Mouse (Mus musculus) limb, embryonic 14.5 days (tissue): ENCODE results near the gene Borcs5. TPM values are rescaled to one million over a fixed set of nuclear protein-coding genes. Genes with fewer than 3 reads are reported as not detected.
A peak's percentile ranks its signal among the peaks of the same experiment; 100 is the strongest.

Source experiments
- ATAC-seq: fragments of 200-750 bp; cut with Nextera tagmentation; 2 replicates; pipeline ENCODE4 v1.8.0; 2017; ENCODE audit warnings: low read depth, moderate number of reproducible peaks, moderate TSS enrichment; ENCODE audit not compliant: low FRiP score
- DNase-seq: peaks from one replicate; pipeline ENCODE4 v3.0.0-alpha.2; 2015; ENCODE audit warnings: low spot score
- H3K27ac ChIP-seq: fragments of 300-500 bp; sonication (generic); replicated peaks from 2 replicates; pipeline ENCODE4 v1.5.1; 2014; ENCODE audit warnings: low read depth, mild to moderate bottlenecking, low read length, moderate library complexity, mixed read lengths
- H3K27me3 ChIP-seq: fragments of 300-500 bp; sonication (generic); 2 replicates; pipeline ENCODE4 v1.6.1; 2014; ENCODE audit warnings: low read length, mixed read lengths; ENCODE audit not compliant: control insufficient read depth, insufficient read depth
- H3K36me3 ChIP-seq: fragments of 300-500 bp; sonication (generic); 2 replicates; pipeline ENCODE4 v1.6.1; 2014; ENCODE audit warnings: mild to moderate bottlenecking, low read length, moderate library complexity, mixed read lengths; ENCODE audit not compliant: control insufficient read depth, insufficient read depth
- H3K4me1 ChIP-seq: fragments of 300-500 bp; sonication (generic); 2 replicates; pipeline ENCODE4 v1.6.1; 2014; ENCODE audit warnings: antibody characterized with exemption, low read length, mixed read lengths; ENCODE audit not compliant: control insufficient read depth, insufficient read depth
- H3K4me2 ChIP-seq: fragments of 300-500 bp; sonication (generic); replicated peaks from 2 replicates; pipeline ENCODE4 v1.6.1; 2014; ENCODE audit warnings: low read depth, mild to moderate bottlenecking, low read length, moderate library complexity; ENCODE audit not compliant: severe bottlenecking
- H3K4me3 ChIP-seq: fragments of 300-500 bp; sonication (generic); replicated peaks from 2 replicates; pipeline ENCODE4 v1.5.1; 2014; ENCODE audit warnings: low read length
- H3K9ac ChIP-seq: fragments of 300-500 bp; sonication (generic); 2 replicates; pipeline ENCODE4 v1.6.1; 2014; ENCODE audit warnings: mild to moderate bottlenecking, low read depth, low read length, moderate library complexity; ENCODE audit not compliant: severe bottlenecking
- H3K9me3 ChIP-seq: fragments of 300-500 bp; sonication (generic); 2 replicates; pipeline ENCODE4 v1.6.1; 2016; ENCODE audit warnings: low read length; ENCODE audit not compliant: control insufficient read depth
- POLR2A ChIP-seq: fragments of 200-500 bp; IDR thresholded peaks from 2 replicates; pipeline ENCODE4 v1.8.0; 2012; ENCODE audit warnings: inconsistent platforms, mild to moderate bottlenecking, moderate library complexity, borderline replicate concordance; ENCODE audit not compliant: insufficient read depth, insufficient read length; ENCODE audit errors: extremely low read depth
- whole genome bisulfite sequencing: fragments of 180-500 bp; shearing (Covaris S2); extraction: QIAGEN DNeasy Blood & Tissue Kit; methylation state at CpG from one replicate; pipeline ENCODE4 v1.1.7; 2014; 5-methylcytosine and 5-hydroxymethylcytosine counted together
- polyA plus RNA-seq, 2 experiments: library from polyadenylated mRNA; depleted of rRNA in 1 of 2; stranded (reverse) in 1 of 2; unstranded in 1 of 2; fragments of >200 nt; fragmentation: Nextera tagmentation in 1 of 2; extraction: Ambion mirVana in 1 of 2; gene quantifications; 2 replicates each; pipeline versions ENCODE4 v1.2.1 to v1.2.3; 2012 to 2014

The Borcs5 gene
- polyA plus RNA-seq, 2 experiments, result 11.4 to 20.5 TPM

DNA sequence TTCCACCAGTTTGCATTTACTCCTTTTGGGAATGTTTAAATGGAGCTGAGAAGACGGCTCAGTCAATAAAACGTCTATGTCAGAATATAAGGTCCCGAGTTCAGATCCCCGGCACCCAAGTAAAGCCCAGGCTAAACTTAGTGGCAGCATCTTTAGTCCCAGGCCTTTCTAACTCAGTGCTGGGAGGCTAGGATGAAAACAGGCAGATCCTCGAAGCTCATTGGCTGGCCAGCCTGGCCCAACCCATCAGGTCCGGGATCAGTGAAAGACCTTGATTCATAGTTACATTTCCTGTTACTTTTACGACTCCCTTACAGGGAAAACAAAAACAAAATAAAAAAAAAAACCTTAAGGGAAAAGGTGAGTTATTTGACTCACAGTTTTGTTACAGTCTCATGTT lies 38.2 kb upstream of the Borcs5 start:
- H3K4me3 ChIP-seq, result no peak overlapping the region
- ATAC-seq, result no peak
- peaks cover 16% of the 10 kb centered on the region for H3K4me1 ChIP-seq
- H3K36me3 ChIP-seq, result no peaks in the 10 kb centered on the region; the same call in 1 of the 2 replicates
- 0 out of 2 replicates have a peak overlapping the region, but pooled peaks have one; percentile 71 for H3K27ac ChIP-seq
- no peak overlapping the region for H3K4me2 ChIP-seq
- no peaks in the 10 kb centered on the region for H3K9me3 ChIP-seq
- no peaks in the 10 kb centered on the region for H3K27me3 ChIP-seq
- H3K9ac ChIP-seq, result no peak overlapping the region
- no peak for DNase-seq
- TF ChIP-seq POLR2A, result no peak
- 43% methylated on average over 7 of the region's 7 CpGs for WGBS

- Histone ChIP-seq H3K9ac (no peak overlapping the region), H3K9me3 (no peaks in the 10 kb centered on the region), H3K4me1 (peaks cover 21% of the 10 kb centered on the region), H3K27ac (peak overlapping the region; percentile 71), H3K4me2 (peak overlapping the region; percentile 28; the same call in 1 of the 2 replicates), H3K27me3 (no peaks in the 10 kb centered on the region), H3K4me3 (no peak overlapping the region), H3K36me3 (no peaks in the 10 kb centered on the region; the same call in 1 of the 2 replicates)
- ATAC-seq (peak; percentile 32), DNase-seq (no peak)
- WGBS, result 10% methylated on average over 3 of the region's 3 CpGs
- TF ChIP-seq POLR2A, result no peak
Measured at GRCm38 (mm10) chr6:134601766-134602165, 37.5 kb upstream of the Borcs5 start.

- Histone ChIP-seq H3K4me2 (no peak overlapping the region; the same call in 1 of the 2 replicates), H3K9me3 (no peaks in the 10 kb centered on the region), H3K27me3 (no peaks in the 10 kb centered on the region), H3K9ac (no peak overlapping the region), H3K36me3 (no peaks in the 10 kb centered on the region; the same call in 1 of the 2 replicates), H3K27ac (peak overlapping the region; percentile 67; the same call in 1 of the 2 replicates), H3K4me3 (no peak overlapping the region), H3K4me1 (peaks cover 21% of the 10 kb centered on the region)
- DNase-seq (peak; percentile 88), ATAC-seq (peak; percentile 84)
- TF ChIP-seq POLR2A, result no peak
- 7% methylated on average over 10 of the region's 10 CpGs for WGBS
Measured at GRCm38 (mm10) chr6:134602371-134603003, 36.8 kb upstream of the Borcs5 start.

DNA sequence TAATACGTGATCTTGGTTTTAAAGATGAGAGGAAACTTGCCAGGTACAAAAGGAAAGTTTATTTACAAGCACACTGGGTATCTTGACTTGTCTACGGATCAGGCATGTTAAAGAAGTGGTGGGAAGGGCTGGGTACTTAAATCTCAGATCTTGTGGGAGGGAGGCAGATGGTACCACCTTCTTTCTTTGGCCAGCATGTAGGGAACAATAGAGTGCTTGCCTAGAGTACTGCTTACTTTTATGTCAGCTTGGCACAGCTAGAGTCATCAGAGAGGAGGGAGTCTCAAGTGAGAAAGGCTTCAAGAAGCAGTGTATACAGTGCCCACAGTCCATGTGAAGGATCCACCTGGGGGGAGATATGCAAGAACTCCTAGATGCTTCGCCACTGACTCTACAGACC lies 34.1 kb upstream of the Borcs5 start:
- peaks cover 21% of the 10 kb centered on the region for H3K4me1 ChIP-seq
- no peak for ATAC-seq
- no peak overlapping the region for H3K4me3 ChIP-seq
- TF ChIP-seq POLR2A, result no peak
- 90% methylated on average over 3 of the region's 3 CpGs for WGBS
- no peak for DNase-seq
- no peak overlapping the region for H3K27ac ChIP-seq
- no peaks in the 10 kb centered on the region for H3K9me3 ChIP-seq
- no peaks in the 10 kb centered on the region; the same call in 1 of the 2 replicates for H3K36me3 ChIP-seq
- no peaks in the 10 kb centered on the region for H3K27me3 ChIP-seq
- no peak overlapping the region for H3K9ac ChIP-seq
- H3K4me2 ChIP-seq, result no peak overlapping the region

DNA sequence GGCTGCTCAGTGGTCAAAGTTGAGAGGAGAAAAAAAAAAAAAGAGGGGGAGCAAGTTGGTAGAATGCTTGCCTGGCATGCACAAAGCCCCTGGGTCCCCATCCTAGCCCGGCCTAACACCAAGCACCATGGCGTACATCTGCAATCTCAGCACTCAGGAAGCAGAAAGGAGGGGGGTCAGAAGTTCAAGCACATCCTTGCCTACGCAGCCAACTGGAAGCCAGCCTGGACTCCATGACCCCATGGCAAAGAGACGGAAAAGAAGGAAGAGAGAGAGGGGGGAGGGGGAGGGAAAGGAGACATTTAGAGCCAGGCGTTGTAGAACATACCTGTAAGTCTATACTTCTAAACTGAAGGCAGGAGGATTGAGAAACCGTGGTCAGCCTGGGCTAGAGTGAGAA lies 32.8 kb upstream of the Borcs5 start:
- Histone ChIP-seq H3K4me2 (no peak overlapping the region), H3K4me1 (peaks cover 15% of the 10 kb centered on the region), H3K27ac (peak overlapping the region; percentile 56), H3K27me3 (no peaks in the 10 kb centered on the region), H3K9me3 (no peaks in the 10 kb centered on the region), H3K36me3 (no peaks in the 10 kb centered on the region; the same call in 1 of the 2 replicates), H3K9ac (no peak overlapping the region), H3K4me3 (no peak overlapping the region)
- no peak for TF ChIP-seq POLR2A
- ATAC-seq (no peak), DNase-seq (no peak)
- WGBS, result 59% methylated on average over 6 of the region's 6 CpGs
